Mouse (Mus musculus) kidney, embryonic 16.5 days (tissue): ENCODE data around the gene Axin1. TPM values are rescaled to one million over a fixed set of nuclear protein-coding genes. Genes with fewer than 3 reads are reported as not detected.
A peak's percentile ranks its signal among the peaks of the same experiment; 100 is the strongest.

Experiments
- ATAC-seq: fragments of 200-750 bp; cut with Nextera tagmentation; 2 replicates; pipeline ENCODE4 v1.8.0; 2017; ENCODE audit warnings: moderate TSS enrichment; ENCODE audit not compliant: low FRiP score, low TSS enrichment
- H3K27ac ChIP-seq: fragments of 300-500 bp; sonication (generic); 2 replicates; pipeline ENCODE4 v1.5.1; 2014; ENCODE audit warnings: low read length
- H3K27me3 ChIP-seq: fragments of 300-500 bp; sonication (generic); 2 replicates; pipeline ENCODE4 v1.6.1; 2014; ENCODE audit warnings: low read length, control low read depth, mixed read lengths; ENCODE audit not compliant: insufficient read depth
- H3K36me3 ChIP-seq: fragments of 300-500 bp; sonication (generic); 2 replicates; pipeline ENCODE4 v1.6.1; 2014; ENCODE audit warnings: low read length, control low read depth, mixed read lengths; ENCODE audit not compliant: insufficient read depth
- H3K4me1 ChIP-seq: fragments of 300-500 bp; sonication (generic); 2 replicates; pipeline ENCODE4 v1.6.1; 2014; ENCODE audit warnings: low read length, control low read depth, mixed read lengths; ENCODE audit not compliant: insufficient read depth
- H3K4me2 ChIP-seq: fragments of 300-500 bp; sonication (generic); replicated peaks from 2 replicates; pipeline ENCODE4 v1.6.1; 2014; ENCODE audit warnings: low read depth, low read length
- H3K4me3 ChIP-seq: fragments of 300-500 bp; sonication (generic); 2 replicates; pipeline ENCODE4 v1.5.1; 2014; ENCODE audit warnings: mild to moderate bottlenecking, low read length
- H3K9ac ChIP-seq: fragments of 300-500 bp; sonication (generic); replicated peaks from 2 replicates; pipeline ENCODE4 v1.6.1; 2014; ENCODE audit warnings: low read length
- H3K9me3 ChIP-seq: fragments of 300-500 bp; sonication (generic); 2 replicates; pipeline ENCODE4 v1.6.1; 2016; ENCODE audit warnings: low read length, control low read depth
- WGBS: fragments of 180-500 bp; shearing (Covaris S2); extraction: QIAGEN DNeasy Blood & Tissue Kit; methylation state at CpG from one replicate; pipeline ENCODE4 v1.1.7; 2014; 5-methylcytosine and 5-hydroxymethylcytosine counted together
- polyA plus RNA-seq: library from polyadenylated mRNA; unstranded; fragments of >200 nt; fragmentation: Nextera tagmentation; extraction: Ambion mirVana; gene quantifications from 2 replicates; pipeline ENCODE4 v1.2.1, GENCODE M21; 2015

The Axin1 gene
- polyA plus RNA-seq, 1 experiment from 2014 or later, result 11.7 TPM

DNA sequence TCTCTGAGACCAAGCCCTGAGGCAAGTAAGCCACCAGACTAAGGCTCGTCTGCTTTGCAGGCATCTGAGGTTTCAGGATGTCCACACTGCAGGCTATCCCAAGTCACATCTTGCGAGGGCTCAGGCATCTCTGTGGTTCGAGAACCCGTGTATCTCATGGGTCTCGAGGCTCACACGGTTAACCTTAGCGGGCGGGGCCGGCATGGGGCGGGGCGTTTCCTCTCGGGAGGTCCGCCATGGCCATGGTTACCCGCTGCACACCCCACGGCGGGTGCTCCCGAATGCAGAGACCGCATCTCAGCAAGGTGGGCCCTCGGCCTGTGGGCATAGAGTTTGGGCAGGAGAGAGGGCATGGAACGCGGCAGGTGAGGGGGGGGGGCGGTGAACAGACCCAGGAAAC lies 64.2 kb downstream of the Axin1 start, which contains the start of gene Rgs11:
Rgs11 (plus strand) TSS at position 215 of the 400 bp plus-strand sequence.
- Histone ChIP-seq H3K9me3 (no peaks in the 10 kb centered on the region), H3K4me1 (peaks cover 27% of the 10 kb centered on the region), H3K4me2 (peak within 1 kb of the TSS; percentile 91), H3K4me3 (peak within 1 kb of the TSS; percentile 53), H3K27ac (no peak within 1 kb of the TSS), H3K9ac (peak within 1 kb of the TSS; percentile 48), H3K27me3 (peaks cover 42% of the 10 kb centered on the region), H3K36me3 (peaks cover 4% of the 10 kb centered on the region; the same call in 1 of the 2 replicates)
- 2% methylated on average over 22 of the region's 22 CpGs for WGBS
- 0 out of 2 replicates have a peak, but pooled peaks have one; percentile 6 for ATAC-seq

DNA sequence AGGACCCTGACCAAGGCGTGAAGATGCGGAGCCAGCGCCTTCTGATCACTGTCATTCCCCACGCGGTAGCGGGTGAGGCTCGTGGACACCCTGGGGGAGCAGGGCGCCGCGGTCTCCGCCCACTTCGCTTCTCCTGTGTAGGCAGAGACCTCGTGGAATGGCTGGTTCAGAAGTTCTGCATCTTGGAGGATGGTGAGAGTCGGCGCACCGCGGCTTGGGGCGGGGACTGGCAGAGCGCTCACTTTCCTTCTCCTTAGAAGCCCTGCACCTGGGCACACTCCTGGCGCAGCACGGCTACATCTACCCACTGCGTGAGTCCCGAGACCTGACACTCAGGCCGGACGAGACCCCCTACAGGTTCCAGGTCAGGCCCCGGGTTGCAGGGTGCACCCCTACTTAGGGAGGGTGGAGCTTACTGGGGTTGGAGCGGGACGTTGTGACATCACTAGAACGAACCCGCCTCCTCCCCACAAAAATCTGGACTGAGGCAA lies 64.9 kb downstream of the Axin1 start:
- 2% methylated on average over 30 of the region's 30 CpGs for WGBS
- Histone ChIP-seq H3K4me2 (peak overlapping the region; percentile 91), H3K9ac (peak overlapping the region; percentile 48), H3K27ac (no peak overlapping the region), H3K9me3 (no peaks in the 10 kb centered on the region), H3K36me3 (no peaks in the 10 kb centered on the region), H3K4me1 (peaks cover 27% of the 10 kb centered on the region), H3K4me3 (peak overlapping the region; percentile 53), H3K27me3 (peaks cover 42% of the 10 kb centered on the region)
- ATAC-seq, result peak; percentile 12; the same call in 1 of the 2 replicates

DNA sequence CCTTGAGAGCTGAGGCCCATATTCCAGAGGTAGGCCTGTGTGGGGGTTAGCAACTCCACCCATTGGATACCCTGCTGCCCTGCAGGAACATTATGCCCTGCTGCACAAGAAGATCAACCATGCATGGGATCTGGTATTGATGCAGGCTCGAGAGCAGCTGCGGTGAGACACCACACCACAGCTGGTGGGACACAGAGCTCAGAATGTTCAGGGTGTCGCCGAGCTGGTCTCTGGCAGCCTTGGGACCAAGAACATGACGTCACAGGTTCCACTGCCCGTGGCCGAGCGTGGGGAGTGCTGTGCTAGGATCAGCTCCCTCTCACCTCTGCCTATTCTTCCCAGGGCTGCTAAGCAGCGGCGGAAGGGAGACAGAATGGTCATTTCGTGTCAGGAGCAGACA lies 66.3 kb downstream of the Axin1 start:
- no peaks in the 10 kb centered on the region for H3K36me3 ChIP-seq
- peaks cover 27% of the 10 kb centered on the region for H3K4me1 ChIP-seq
- H3K27me3 ChIP-seq, result peaks cover 42% of the 10 kb centered on the region

DNA sequence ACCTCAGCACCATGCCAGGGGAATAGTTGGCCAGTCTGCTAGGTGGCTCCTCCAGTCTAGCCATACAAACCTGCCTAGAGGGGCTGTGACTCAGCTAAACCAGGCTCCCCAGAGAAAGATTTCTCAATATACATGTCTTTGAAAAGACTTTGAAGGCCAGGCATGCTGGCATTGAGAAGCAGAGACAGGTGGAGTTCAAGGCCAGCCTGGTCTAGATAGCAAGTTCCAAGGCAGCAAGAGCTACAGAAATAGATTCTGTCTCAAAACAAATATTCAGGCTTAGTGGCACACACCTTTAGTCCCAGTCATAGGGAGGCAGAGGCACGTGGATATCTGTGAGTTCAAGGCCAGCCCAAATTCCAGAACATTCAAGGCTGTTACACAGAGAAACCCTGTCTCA lies 67.9 kb downstream of the Axin1 start:
- no peaks in the 10 kb centered on the region for H3K9me3 ChIP-seq
- 67% methylated on average over 1 of the region's 1 CpGs for WGBS
- no peak overlapping the region for H3K27ac ChIP-seq
- no peak overlapping the region for H3K4me2 ChIP-seq
- peaks cover 22% of the 10 kb centered on the region for H3K4me1 ChIP-seq
- H3K4me3 ChIP-seq, result no peak overlapping the region
- peaks cover 25% of the 10 kb centered on the region for H3K27me3 ChIP-seq
- no peaks in the 10 kb centered on the region for H3K36me3 ChIP-seq
- H3K9ac ChIP-seq, result no peak overlapping the region
- ATAC-seq, result no peak

More for the DNA sequence above, 66.3 kb downstream of the Axin1 start:
- no peak for ATAC-seq
- H3K9ac ChIP-seq, result no peak overlapping the region
- no peak overlapping the region for H3K4me2 ChIP-seq
- H3K4me3 ChIP-seq, result no peak overlapping the region
- no peak overlapping the region for H3K27ac ChIP-seq
- WGBS, result 15% methylated on average over 11 of the region's 11 CpGs
- no peaks in the 10 kb centered on the region for H3K9me3 ChIP-seq

DNA sequence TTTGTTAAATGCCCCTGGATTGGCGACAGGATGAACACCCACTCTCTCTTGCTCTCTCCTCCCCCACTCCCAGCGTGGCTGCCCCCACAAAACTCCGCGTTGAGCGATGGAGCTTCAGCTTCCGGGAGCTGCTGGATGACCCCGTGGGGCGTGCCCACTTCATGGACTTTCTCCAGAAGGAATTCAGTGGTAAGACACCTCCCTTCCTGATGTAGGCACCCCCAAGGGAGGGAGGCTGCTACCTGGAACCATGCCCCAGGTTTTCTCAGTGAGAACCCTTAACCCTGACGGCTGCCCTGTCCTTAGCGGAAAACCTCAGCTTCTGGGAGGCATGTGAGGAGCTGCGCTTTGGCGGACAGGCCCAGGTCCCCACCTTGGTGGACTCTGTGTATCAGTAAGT lies 69.2 kb downstream of the Axin1 start, which contains the start of gene Arhgdig:
Arhgdig (minus strand) TSS at position 101 of the 400 bp plus-strand sequence.
- 79% methylated on average over 12 of the region's 12 CpGs for WGBS
- Histone ChIP-seq H3K9ac (no peak within 1 kb of the TSS), H3K4me2 (no peak within 1 kb of the TSS), H3K4me3 (no peak within 1 kb of the TSS), H3K9me3 (no peaks in the 10 kb centered on the region), H3K36me3 (no peaks in the 10 kb centered on the region), H3K27ac (no peak within 1 kb of the TSS), H3K4me1 (peaks cover 18% of the 10 kb centered on the region), H3K27me3 (peaks cover 12% of the 10 kb centered on the region)
- no peak for ATAC-seq

DNA sequence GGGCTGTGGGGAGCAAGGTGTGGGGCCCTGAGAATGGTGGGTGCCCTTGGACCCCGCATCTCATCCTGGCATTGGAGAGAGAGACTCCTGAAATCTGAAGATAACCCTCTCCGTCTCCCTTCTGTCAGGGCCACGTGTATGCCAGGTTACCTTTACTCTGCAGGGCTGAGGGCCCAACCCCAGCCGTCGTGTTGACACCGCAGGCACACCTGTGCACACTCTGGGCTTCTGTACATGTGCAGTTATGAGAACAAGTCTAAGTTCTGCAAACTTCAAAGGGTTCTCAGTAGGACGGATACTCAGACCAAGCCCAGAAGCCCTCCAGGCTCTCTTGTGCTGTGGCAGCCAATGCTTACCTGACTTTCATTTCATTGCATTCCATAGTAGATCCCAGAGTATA lies 73.8 kb downstream of the Axin1 start:
- Histone ChIP-seq H3K9me3 (no peaks in the 10 kb centered on the region), H3K27ac (no peak overlapping the region), H3K4me2 (no peak overlapping the region), H3K9ac (no peak overlapping the region), H3K36me3 (0 out of 2 replicates have a peak, but pooled peaks cover 5% of the 10 kb centered on the region), H3K4me1 (no peaks in the 10 kb centered on the region), H3K27me3 (no peaks in the 10 kb centered on the region), H3K4me3 (no peak overlapping the region)
- ATAC-seq, result no peak
- WGBS, result 86% methylated on average over 7 of the region's 7 CpGs

DNA sequence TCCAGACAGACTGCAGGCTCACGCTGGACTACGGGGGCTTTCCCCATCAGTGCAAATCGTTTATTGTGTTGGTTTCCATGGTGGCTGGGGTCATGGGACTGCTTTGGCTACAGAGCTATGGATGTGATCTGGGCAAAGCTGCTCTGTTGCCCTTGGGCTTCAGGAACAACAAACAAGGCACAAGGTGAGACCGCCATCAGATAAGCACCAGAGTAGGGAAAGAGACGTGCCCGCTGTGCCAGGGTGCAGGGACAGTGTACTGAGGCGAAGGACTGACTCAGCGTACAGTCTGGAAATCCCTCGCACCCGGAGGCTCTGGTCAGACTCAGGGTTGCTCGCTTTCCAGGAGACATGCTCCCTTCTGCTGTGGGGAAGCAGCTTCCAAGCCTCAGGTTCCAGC lies 74.2 kb downstream of the Axin1 start:
- Histone ChIP-seq H3K36me3 (0 out of 2 replicates have a peak, but pooled peaks cover 5% of the 10 kb centered on the region), H3K9me3 (no peaks in the 10 kb centered on the region), H3K27me3 (no peaks in the 10 kb centered on the region), H3K4me2 (no peak overlapping the region), H3K27ac (no peak overlapping the region), H3K4me1 (no peaks in the 10 kb centered on the region), H3K9ac (no peak overlapping the region), H3K4me3 (no peak overlapping the region)
- no peak; the same call in 1 of the 2 replicates for ATAC-seq
- WGBS, result 80% methylated on average over 11 of the region's 11 CpGs

DNA sequence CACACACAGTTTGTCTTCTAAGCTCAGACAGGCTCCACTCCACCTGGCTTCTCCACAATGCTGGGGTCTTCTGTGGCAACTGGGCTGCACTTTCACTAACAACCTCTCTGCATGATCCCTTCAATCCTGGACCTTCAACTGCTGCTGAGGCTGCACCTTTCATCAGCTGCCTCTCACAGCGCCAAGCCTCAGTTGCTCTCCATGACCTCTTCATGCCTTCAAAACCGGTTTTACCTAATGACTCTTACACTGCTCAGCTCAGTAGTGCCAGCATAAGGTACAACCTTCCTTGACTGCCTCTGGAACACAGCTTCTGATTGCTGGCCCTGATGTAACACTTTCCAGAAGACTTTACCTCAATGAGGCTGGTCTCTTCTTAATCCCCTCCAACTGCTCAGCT lies 83.0 kb downstream of the Axin1 start:
- Histone ChIP-seq H3K27me3 (no peaks in the 10 kb centered on the region), H3K36me3 (no peaks in the 10 kb centered on the region), H3K4me3 (no peak overlapping the region), H3K27ac (peak overlapping the region; percentile 55; the same call in 1 of the 2 replicates), H3K9ac (no peak overlapping the region), H3K4me1 (0 out of 2 replicates have a peak, but pooled peaks cover 5% of the 10 kb centered on the region), H3K4me2 (no peak overlapping the region), H3K9me3 (no peaks in the 10 kb centered on the region)
- ATAC-seq, result no peak
- 62% methylated on average over 2 of the region's 2 CpGs for WGBS

DNA sequence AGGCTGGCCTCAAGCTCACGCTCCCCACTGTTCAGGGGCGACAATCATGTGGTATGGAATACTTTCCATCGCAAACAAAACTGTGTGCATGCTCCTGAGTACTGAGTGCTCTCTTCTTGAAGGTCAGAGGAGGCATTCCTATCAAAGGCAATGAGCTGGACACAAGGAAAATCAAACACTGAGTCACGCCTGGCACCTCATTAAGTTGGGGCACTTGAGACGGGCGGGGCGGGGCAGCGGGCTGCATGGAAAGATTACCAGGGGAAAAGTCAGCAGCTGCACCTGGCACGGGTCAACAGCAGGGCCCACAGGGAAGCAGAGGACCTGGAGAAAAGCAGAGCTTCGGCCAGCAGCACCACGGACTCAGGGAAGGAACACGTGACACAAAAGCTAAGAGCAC lies 86.7 kb downstream of the Axin1 start:
- 48% methylated on average over 12 of the region's 12 CpGs for WGBS
- peak overlapping the region; percentile 43; the same call in 1 of the 2 replicates for H3K27ac ChIP-seq

DNA sequence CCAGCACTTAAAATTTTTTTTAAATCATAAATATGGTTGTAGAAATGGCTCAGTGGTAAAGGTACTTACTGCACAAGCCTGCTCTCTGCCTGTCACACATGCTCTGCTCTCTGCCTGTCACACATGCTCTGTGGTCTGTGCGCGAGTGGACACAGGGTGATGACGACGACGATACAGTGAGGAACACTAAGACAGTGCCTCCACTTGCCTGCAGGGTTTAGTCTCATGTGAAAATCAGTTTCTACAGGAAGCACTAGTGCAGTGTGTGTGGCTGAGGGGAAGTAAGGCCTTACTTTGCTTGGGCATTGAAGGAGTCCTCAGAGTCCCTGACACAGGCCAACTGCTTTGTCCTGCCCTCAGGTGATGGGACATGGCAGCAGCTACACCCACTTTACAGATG lies 91.3 kb downstream of the Axin1 start:
- Histone ChIP-seq H3K27me3 (no peaks in the 10 kb centered on the region), H3K36me3 (0 out of 2 replicates have a peak, but pooled peaks cover 2% of the 10 kb centered on the region), H3K27ac (no peak overlapping the region), H3K4me3 (no peak overlapping the region), H3K9ac (no peak overlapping the region), H3K4me2 (no peak overlapping the region), H3K4me1 (0 out of 2 replicates have a peak, but pooled peaks cover 8% of the 10 kb centered on the region), H3K9me3 (no peaks in the 10 kb centered on the region)
- WGBS, result 92% methylated on average over 5 of the region's 5 CpGs
- ATAC-seq, result no peak

More for the DNA sequence above, 86.7 kb downstream of the Axin1 start:
- 0 out of 2 replicates have a peak, but pooled peaks cover 5% of the 10 kb centered on the region for H3K4me1 ChIP-seq
- ATAC-seq, result peak; percentile 76
- no peak overlapping the region for H3K4me2 ChIP-seq
- H3K4me3 ChIP-seq, result no peak overlapping the region
- no peaks in the 10 kb centered on the region for H3K27me3 ChIP-seq
- no peaks in the 10 kb centered on the region for H3K36me3 ChIP-seq
- no peak overlapping the region for H3K9ac ChIP-seq
- no peaks in the 10 kb centered on the region for H3K9me3 ChIP-seq
